Mouse (Mus musculus) small intestine, adult 2 months (tissue): Measurements from ENCODE around the gene Gpd1.
A peak's percentile ranks its signal among the peaks of the same experiment; 100 is the strongest.

Experiments used
- CTCF ChIP-seq: fragments of 200-500 bp; IDR thresholded peaks from 2 replicates; pipeline ENCODE4 v1.5.1; 2012; ENCODE audit warnings: low read depth, mild to moderate bottlenecking, control low read depth, inconsistent platforms, low read length, moderate library complexity, mixed read lengths; ENCODE audit not compliant: insufficient replicate concordance, insufficient read length; ENCODE audit errors: extremely low read depth
- POLR2A ChIP-seq: fragments of 200-500 bp; IDR thresholded peaks from 2 replicates; pipeline ENCODE4 v1.6.1; 2012; ENCODE audit warnings: low read depth, mild to moderate bottlenecking, control low read depth, inconsistent platforms, low read length, moderate library complexity

DNA sequence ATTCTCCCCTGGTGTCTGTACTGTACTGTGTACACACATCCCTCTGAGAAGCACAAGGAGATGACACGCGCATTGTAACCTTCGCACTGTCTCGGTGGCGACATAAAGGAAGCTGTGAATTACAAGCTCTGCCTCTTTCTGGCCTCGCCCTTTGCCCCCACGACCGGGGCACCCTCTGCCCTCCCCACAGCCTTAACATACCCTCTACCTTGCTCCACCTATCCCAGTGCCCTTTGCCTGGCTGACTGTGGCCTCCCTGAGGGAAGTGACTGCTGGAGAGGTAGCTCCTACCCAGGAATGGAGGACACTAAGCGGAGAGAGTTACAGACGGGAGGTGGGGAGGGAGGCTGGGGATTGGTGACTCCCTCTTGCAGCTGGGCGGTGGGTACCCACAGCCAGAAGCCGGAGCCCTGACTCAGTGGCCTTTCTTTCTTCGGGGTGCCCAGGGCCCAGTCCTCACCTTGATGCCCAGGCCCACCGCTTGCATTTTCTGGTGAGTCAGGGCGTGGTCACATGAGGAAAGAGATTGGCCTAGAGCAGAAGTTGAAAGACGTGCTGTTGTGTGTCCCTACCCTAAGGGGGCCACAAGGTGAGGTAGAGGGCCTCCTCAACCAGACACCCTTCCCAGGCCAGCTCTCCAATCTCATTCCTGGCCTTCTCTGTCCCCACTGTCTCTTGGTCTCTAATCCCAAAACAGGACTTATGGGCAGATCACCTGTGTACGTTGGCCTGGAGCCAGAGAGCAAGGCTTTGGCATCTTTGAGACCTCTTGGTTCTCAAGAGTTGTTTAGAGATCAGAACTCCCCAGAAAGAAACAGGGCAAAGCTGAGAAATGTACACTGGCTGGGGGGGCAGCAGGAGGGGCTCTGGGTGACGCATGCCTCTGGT is 16.9 kb upstream of the Gpd1 start:
- TF ChIP-seq CTCF, result no peak
- TF ChIP-seq POLR2A, result peak; percentile 84
